Mouse (Mus musculus) neural tube, embryonic 11.5 days (tissue): ENCODE data around the gene Edem2. TPM values are rescaled to one million over a fixed set of nuclear protein-coding genes. Genes with fewer than 3 reads are reported as not detected.
A peak's percentile ranks its signal among the peaks of the same experiment; 100 is the strongest.

Experiments used
- ATAC-seq: fragments of 200-750 bp; cut with Nextera tagmentation; 2 replicates; pipeline ENCODE4 v1.8.0; 2017; ENCODE audit warnings: moderate number of reproducible peaks, mild to moderate bottlenecking, moderate TSS enrichment, moderate library complexity; ENCODE audit not compliant: insufficient read depth, low FRiP score, low TSS enrichment
- DNase-seq: peaks from one replicate; pipeline ENCODE4 v3.0.0-alpha.2; 2015; ENCODE audit warnings: low spot score
- H3K27ac ChIP-seq: fragments of 300-500 bp; sonication (generic); 2 replicates; pipeline ENCODE4 v1.5.1; 2014; ENCODE audit warnings: low read depth, mild to moderate bottlenecking, low read length
- H3K27me3 ChIP-seq: fragments of 300-500 bp; sonication (generic); 2 replicates; pipeline ENCODE4 v1.6.1; 2014; ENCODE audit warnings: mild to moderate bottlenecking, low read length, mixed read lengths; ENCODE audit not compliant: control insufficient read depth, insufficient read depth
- H3K36me3 ChIP-seq: fragments of 300-500 bp; sonication (generic); 2 replicates; pipeline ENCODE4 v1.6.1; 2014; ENCODE audit warnings: mild to moderate bottlenecking, low read length, moderate library complexity, mixed read lengths; ENCODE audit not compliant: control insufficient read depth, insufficient read depth
- H3K4me1 ChIP-seq: fragments of 300-500 bp; sonication (generic); 2 replicates; pipeline ENCODE4 v1.6.1; 2014; ENCODE audit warnings: low read length, mixed read lengths; ENCODE audit not compliant: control insufficient read depth, insufficient read depth
- H3K4me2 ChIP-seq: fragments of 300-500 bp; sonication (generic); 2 replicates; pipeline ENCODE4 v1.6.1; 2014; ENCODE audit warnings: low read depth, mild to moderate bottlenecking, moderate library complexity
- H3K4me3 ChIP-seq: fragments of 300-500 bp; sonication (generic); 2 replicates; pipeline ENCODE4 v1.5.1; 2014; ENCODE audit warnings: low read depth, low read length
- H3K9ac ChIP-seq: fragments of 300-500 bp; sonication (generic); 2 replicates; pipeline ENCODE4 v1.6.1; 2014; ENCODE audit warnings: mild to moderate bottlenecking, low read length
- H3K9me3 ChIP-seq: fragments of 300-500 bp; sonication (generic); 2 replicates; pipeline ENCODE4 v1.6.1; 2016; ENCODE audit warnings: low read length; ENCODE audit not compliant: control insufficient read depth
- WGBS: fragments of 180-500 bp; shearing (Covaris S2); extraction: QIAGEN DNeasy Blood & Tissue Kit; methylation state at CpG from one replicate; pipeline ENCODE4 v1.1.7; 2014; 5-methylcytosine and 5-hydroxymethylcytosine counted together
- polyA plus RNA-seq: library from polyadenylated mRNA; unstranded; fragments of >200 nt; fragmentation: Nextera tagmentation; extraction: Ambion mirVana; gene quantifications from 2 replicates; pipeline ENCODE4 v1.2.1, GENCODE M21; 2014

Edem2 gene
- polyA plus RNA-seq, 1 experiment from 2014 or later, result 36.0 TPM

DNA sequence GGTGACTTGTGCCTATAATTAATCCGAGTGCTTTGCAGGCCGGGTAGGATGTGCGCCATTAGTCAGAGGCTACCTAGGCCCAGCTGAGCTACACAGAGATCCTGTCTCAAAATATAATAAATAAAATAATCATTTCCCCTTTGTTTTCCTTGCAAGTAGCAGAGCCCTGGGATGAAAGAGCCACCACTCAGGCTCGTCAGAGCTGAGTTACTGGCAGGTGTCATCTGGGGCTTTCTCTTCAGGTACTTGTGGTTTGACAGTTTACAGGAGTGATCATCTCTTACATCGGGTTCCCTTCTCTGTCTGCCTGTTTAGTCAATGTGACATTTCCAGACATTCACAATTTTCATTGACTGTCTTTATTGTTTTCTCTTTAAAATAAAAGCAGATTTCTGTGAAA is 42.7 kb downstream of the Edem2 start:
- WGBS, result 86% methylated on average over 5 of the region's 5 CpGs
- peaks cover 9% of the 10 kb centered on the region for H3K4me1 ChIP-seq
- no peak overlapping the region for H3K27ac ChIP-seq
- H3K36me3 ChIP-seq, result no peaks in the 10 kb centered on the region; the same call in 1 of the 2 replicates
- DNase-seq (no peak), ATAC-seq (no peak)
- no peak overlapping the region for H3K4me3 ChIP-seq
- H3K9me3 ChIP-seq, result no peaks in the 10 kb centered on the region
- no peak overlapping the region for H3K4me2 ChIP-seq
- no peaks in the 10 kb centered on the region for H3K27me3 ChIP-seq
- no peak overlapping the region for H3K9ac ChIP-seq

DNA sequence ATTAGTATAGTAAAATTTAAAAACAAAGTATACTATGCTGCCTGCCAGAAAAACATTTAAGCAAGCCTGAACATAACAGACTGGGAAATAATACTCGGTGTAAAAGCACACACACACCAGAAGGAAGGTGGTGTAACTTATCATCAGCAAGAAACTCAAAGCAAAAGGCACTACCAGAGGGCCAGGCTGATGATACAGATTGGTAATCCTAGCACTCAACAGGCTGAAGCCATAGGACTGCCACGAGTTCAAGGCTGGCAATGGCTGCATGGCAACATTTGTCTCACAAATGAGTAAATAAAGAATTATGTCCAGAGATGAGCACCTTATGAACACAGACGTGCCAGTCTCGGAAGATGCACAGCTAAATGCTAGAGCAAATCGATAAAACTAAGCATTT is 45.5 kb downstream of the Edem2 start:
- H3K4me3 ChIP-seq, result no peak overlapping the region
- no peaks in the 10 kb centered on the region for H3K9me3 ChIP-seq
- H3K4me2 ChIP-seq, result no peak overlapping the region
- H3K27ac ChIP-seq, result no peak overlapping the region
- H3K9ac ChIP-seq, result no peak overlapping the region
- H3K27me3 ChIP-seq, result no peaks in the 10 kb centered on the region
- no peak for ATAC-seq
- H3K4me1 ChIP-seq, result no peaks in the 10 kb centered on the region
- no peaks in the 10 kb centered on the region; the same call in 1 of the 2 replicates for H3K36me3 ChIP-seq
- 95% methylated on average over 5 of the region's 5 CpGs for WGBS
- no peak for DNase-seq

DNA sequence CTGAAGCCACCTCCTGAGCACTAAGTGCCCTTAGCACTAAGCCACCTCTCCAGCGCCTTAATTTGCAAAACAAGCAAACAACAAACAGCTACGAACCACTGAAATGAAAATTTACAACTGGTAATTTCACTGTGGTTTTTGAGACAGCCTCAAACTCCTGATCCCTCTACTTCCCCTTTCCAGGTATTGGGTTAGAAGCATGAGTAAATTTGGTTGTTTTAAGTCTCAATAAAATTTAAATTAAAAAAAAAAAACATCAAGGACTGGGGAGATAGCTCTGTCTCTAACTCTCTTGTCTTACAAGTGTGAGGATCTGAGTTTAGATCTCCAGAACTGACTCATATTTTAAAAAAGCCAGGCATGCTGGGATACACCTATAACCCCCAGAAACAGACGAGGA is 46.1 kb downstream of the Edem2 start:
- WGBS, result 50% methylated on average over 3 of the region's 3 CpGs
- no peaks in the 10 kb centered on the region for H3K27me3 ChIP-seq
- no peak for DNase-seq
- no peak overlapping the region for H3K9ac ChIP-seq
- no peak overlapping the region for H3K27ac ChIP-seq
- no peaks in the 10 kb centered on the region for H3K9me3 ChIP-seq
- no peaks in the 10 kb centered on the region; the same call in 1 of the 2 replicates for H3K36me3 ChIP-seq
- H3K4me3 ChIP-seq, result no peak overlapping the region
- no peak for ATAC-seq
- H3K4me2 ChIP-seq, result no peak overlapping the region
- no peaks in the 10 kb centered on the region for H3K4me1 ChIP-seq

DNA sequence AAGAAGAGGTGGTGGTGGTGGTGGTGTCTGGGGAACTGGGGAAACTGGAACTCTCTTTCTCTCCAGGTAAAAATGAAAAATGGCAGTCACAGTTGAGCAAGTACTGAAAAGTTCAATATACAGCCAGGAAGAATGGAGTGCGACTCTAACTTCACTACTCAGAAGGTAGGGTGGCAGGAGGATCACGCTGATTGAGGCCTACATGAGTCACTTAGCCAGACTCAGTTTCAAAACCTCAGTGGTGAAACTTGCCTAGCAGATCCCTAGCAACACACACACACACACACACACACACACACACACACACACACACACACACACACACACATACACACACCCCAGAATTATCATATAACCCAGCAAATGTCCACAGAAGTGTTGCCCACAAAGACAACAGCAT is 47.4 kb downstream of the Edem2 start:
- Histone ChIP-seq H3K9me3 (no peaks in the 10 kb centered on the region), H3K4me2 (no peak overlapping the region), H3K27me3 (no peaks in the 10 kb centered on the region), H3K9ac (no peak overlapping the region), H3K4me3 (no peak overlapping the region), H3K36me3 (no peaks in the 10 kb centered on the region), H3K4me1 (no peaks in the 10 kb centered on the region), H3K27ac (no peak overlapping the region)
- ATAC-seq, result no peak
- DNase-seq, result no peak
- WGBS, result 88% methylated on average over 2 of the region's 2 CpGs

DNA sequence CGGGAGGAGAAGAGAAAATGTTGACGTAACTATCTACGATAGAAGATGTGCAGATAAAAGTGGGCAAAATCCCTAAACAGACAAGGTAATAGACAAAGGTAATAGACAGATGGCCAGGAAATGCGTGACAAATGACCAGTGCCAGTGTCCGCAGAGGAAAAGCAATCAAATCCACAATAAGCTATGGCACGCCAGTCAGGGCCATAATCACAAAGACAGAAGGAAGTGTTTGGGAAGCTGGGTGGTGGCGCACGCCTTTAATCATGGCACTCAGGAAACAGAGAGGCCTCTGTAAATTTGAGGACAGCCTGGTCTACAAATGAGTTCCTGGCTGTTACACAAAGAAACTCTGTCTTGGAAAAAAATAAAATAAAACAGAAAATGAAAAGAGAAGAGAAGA is 48.1 kb downstream of the Edem2 start:
- Histone ChIP-seq H3K27ac (no peak overlapping the region), H3K9me3 (no peaks in the 10 kb centered on the region), H3K27me3 (no peaks in the 10 kb centered on the region), H3K4me2 (no peak overlapping the region), H3K36me3 (no peaks in the 10 kb centered on the region), H3K4me3 (no peak overlapping the region), H3K4me1 (no peaks in the 10 kb centered on the region), H3K9ac (no peak overlapping the region)
- no peak for DNase-seq
- no peak for ATAC-seq
- WGBS, result 61% methylated on average over 8 of the region's 8 CpGs

DNA sequence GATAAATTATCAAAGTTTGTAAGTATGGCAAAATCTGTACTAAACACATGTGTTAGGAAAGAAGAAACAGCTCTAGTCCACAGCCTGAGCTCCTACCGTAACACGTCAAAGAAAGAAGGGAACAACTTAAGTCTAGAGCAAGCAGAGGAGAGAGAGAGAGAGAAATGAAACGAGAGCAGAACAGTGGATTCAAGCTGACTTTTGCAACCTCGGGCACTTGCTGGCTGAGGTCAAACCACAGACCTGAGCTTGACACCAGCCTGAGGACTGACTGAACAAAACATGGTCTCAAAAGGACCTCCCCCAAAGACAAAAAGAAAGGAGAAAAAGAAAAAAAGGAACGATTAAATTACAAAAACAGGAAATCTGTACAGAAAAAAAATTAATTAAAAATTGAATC is 48.7 kb downstream of the Edem2 start:
- no peak for DNase-seq
- Histone ChIP-seq H3K36me3 (no peaks in the 10 kb centered on the region), H3K4me2 (no peak overlapping the region), H3K27ac (no peak overlapping the region), H3K4me1 (no peaks in the 10 kb centered on the region), H3K9ac (no peak overlapping the region), H3K27me3 (no peaks in the 10 kb centered on the region), H3K9me3 (no peaks in the 10 kb centered on the region), H3K4me3 (no peak overlapping the region)
- ATAC-seq, result no peak
- WGBS, result 73% methylated on average over 5 of the region's 5 CpGs

DNA sequence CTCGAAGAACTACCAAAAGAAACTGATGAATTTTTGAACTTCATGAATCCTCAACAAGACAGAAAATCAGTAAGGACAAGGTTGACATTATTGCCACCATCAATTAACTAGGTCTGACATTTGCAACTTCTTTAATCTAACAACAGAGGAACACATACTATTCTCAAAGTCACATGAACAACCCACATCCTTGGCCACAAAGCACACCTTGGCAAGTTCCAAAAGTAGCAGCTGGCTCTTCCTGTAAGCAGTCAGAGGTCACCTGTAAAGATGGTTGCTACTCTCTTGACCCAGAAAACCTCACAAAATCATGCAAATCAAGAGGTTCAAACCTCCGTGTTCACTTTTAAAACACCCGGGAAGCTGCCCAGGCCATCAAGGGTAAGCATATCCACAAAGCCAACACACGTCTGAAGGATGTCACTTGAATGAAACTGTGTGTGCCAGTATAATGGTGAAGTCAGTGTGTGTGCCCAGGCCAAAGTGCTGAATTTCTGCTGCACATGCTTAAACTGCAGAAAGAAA is 49.6 kb downstream of the Edem2 start:
- Histone ChIP-seq H3K9me3 (no peaks in the 10 kb centered on the region), H3K9ac (no peak overlapping the region), H3K36me3 (no peaks in the 10 kb centered on the region), H3K4me3 (no peak overlapping the region), H3K4me1 (no peaks in the 10 kb centered on the region), H3K27me3 (no peaks in the 10 kb centered on the region), H3K27ac (no peak overlapping the region), H3K4me2 (no peak overlapping the region)
- DNase-seq (no peak), ATAC-seq (no peak)
- 88% methylated on average over 4 of the region's 4 CpGs for WGBS

DNA sequence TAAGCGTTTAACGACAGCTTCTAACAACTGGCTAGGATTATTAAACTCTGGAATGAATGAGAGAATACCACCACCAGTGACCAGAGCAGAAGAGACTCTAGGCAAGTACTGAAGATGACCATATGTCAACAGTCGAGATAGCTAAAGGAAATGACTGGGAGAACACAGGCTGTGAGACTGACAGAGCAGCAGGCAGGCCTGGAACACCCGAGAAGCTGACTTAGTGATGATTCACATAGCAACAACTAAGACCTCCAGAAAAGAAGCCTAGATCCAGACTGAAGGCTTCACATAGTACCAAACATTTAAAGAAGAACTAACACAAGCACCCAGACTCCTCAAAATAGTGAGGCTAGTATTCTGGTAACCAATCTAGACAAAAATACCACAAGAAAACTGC is 54.2 kb downstream of the Edem2 start:
- H3K36me3 ChIP-seq, result no peaks in the 10 kb centered on the region
- ATAC-seq (no peak), DNase-seq (no peak)
- H3K9ac ChIP-seq, result no peak overlapping the region
- WGBS, result 74% methylated on average over 4 of the region's 4 CpGs
- no peak overlapping the region for H3K27ac ChIP-seq
- H3K4me2 ChIP-seq, result no peak overlapping the region
- H3K4me3 ChIP-seq, result no peak overlapping the region
- no peaks in the 10 kb centered on the region for H3K4me1 ChIP-seq
- H3K9me3 ChIP-seq, result no peaks in the 10 kb centered on the region
- H3K27me3 ChIP-seq, result no peaks in the 10 kb centered on the region

DNA sequence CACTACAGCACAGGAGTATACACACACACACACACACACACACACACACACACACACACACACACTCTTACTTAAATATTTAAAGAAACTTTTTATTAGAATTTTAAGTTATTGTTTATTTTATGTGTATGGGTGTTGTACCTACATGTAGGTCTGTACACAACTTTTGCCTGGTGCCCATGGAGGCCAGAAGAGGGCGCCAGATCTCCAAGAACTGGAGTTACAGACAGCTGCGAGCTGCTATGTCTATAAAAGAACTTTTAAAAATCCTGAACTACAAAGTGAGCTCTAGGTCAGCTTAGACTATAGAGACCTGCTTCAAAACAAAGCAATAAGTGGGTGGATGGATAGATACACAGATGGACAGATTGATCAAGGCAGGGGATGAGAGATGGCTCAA is 55.7 kb downstream of the Edem2 start:
- 31% methylated on average over 2 of the region's 2 CpGs for whole genome bisulfite sequencing
- Histone ChIP-seq H3K4me2 (no peak overlapping the region), H3K27ac (no peak overlapping the region), H3K4me1 (no peaks in the 10 kb centered on the region), H3K36me3 (no peaks in the 10 kb centered on the region), H3K9me3 (no peaks in the 10 kb centered on the region), H3K9ac (no peak overlapping the region), H3K4me3 (no peak overlapping the region), H3K27me3 (no peaks in the 10 kb centered on the region)
- DNase-seq, result peak; percentile 64
- ATAC-seq, result no peak
